Mouse (Mus musculus) macrophage (primary cell): ENCODE data around the gene Zfp651. TPM values are rescaled to one million over a fixed set of nuclear protein-coding genes. Genes with fewer than 3 reads are reported as not detected.

Experiments used
- H3K27ac ChIP-seq: fragments of 350-480 bp; formaldehyde crosslinking; 2 replicates; pipeline ENCODE4 v1.9.0; 2021
- H3K36me3 ChIP-seq: fragments of 350-480 bp; formaldehyde crosslinking; 2 replicates; pipeline ENCODE4 v1.9.0; 2021; ENCODE audit errors: inconsistent target
- H3K4me3 ChIP-seq: fragments of 350-480 bp; formaldehyde crosslinking; 2 replicates; pipeline ENCODE4 v1.9.0; 2021; ENCODE audit errors: inconsistent target
- H3K79me2 ChIP-seq: fragments of 350-480 bp; formaldehyde crosslinking; 2 replicates; pipeline ENCODE4 v1.9.0; 2021; ENCODE audit errors: inconsistent target
- WGBS: methylation state at CpG from one replicate; pipeline ENCODE4 v1.1.7; 2026; ENCODE audit warnings: inconsistent platforms; ENCODE audit not compliant: missing documents; 5-methylcytosine and 5-hydroxymethylcytosine counted together
- polyA plus RNA-seq: library from polyadenylated mRNA; stranded (reverse); fragments of 250-400 nt; gene quantifications from 3 replicates; pipeline ENCODE4 v1.2.4, GENCODE M21; 2018; ENCODE audit warnings: inconsistent platforms

Zfp651 gene
- polyA plus RNA-seq, 1 experiment from 2014 or later = 0.36 TPM

DNA sequence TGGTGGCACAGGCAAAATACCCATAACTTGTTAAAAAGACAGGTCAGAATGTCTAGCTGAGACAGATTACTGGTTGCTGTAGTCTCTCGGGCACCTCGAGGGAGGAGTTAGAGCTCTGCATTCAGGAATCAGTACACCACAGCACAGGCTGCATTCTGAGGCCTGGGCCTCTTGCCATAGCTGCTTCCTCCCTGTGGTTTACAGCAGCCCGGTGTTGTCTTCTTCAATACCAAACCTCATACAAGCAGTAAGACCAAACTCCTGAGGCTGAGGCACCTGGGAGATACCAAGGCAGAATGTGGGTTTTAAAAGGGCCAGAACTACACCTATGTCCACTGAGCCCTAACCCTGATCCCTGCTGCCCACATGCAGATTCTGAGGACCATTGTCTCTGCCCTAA lies 1.7 kb upstream of the Zfp651 start:
- H3K79me2 ChIP-seq = no peaks in the 10 kb centered on the region
- no peak overlapping the region for H3K27ac ChIP-seq
- H3K36me3 ChIP-seq = peaks cover 41% of the 10 kb centered on the region
- H3K4me3 ChIP-seq = no peak overlapping the region
- whole genome bisulfite sequencing = 7% methylated on average over 3 of the region's 3 CpGs

- 74% methylated on average over 10 of the region's 10 CpGs for WGBS
- H3K36me3 ChIP-seq = peaks cover 34% of the 10 kb centered on the region
- H3K79me2 ChIP-seq = no peaks in the 10 kb centered on the region
- no peak overlapping the region for H3K27ac ChIP-seq
- H3K4me3 ChIP-seq = no peak overlapping the region
Measured at GRCm38 (mm10) chr9:121757835-121758814, 1.0 kb upstream of the Zfp651 start.

DNA sequence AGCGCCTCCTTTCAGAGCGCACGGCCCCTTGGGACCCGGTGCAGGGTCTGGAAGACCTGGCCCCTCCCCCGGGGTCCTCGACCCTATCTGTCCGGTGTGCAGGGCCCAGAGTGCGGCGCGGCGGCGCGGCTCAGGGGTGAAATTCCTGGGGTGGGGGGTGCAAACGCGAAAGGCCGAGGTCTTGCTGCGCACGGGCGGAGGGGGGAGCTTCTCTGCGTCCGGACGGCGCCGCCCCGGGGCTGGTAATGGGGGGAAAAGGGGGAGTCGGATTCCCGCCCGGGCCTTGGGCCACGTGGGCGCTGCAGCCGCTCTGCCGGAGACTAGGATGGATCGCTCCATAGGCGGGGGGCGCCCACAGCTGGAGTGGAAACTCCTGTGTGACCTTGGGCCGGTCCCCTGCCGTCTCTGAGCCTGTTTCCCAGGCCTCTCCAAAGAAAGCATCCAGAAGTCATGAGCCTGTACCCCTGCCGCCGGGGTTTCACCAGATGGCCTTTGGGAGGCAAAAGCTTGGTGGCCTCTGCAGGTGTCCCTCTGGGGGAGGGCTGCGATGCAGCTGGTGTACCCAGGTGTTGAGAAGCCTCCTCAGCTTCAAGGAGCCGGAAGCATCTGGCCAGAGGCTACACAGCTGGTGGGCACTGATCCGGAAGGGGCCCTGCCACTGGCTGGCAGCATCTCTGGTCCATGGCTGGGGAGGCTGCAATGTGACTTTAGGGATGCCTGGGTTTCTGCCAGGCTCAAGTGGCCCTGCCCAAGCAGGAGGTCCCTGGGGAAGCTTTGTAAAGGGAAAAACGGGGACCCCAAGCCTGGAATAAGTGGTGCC lies 1.4 kb downstream of the Zfp651 start:
- no peaks in the 10 kb centered on the region for H3K79me2 ChIP-seq
- peaks cover 13% of the 10 kb centered on the region; the same call in 1 of the 2 replicates for H3K36me3 ChIP-seq
- H3K4me3 ChIP-seq = no peak overlapping the region
- 2% methylated on average over 43 of the region's 43 CpGs for WGBS
- no peak overlapping the region for H3K27ac ChIP-seq

DNA sequence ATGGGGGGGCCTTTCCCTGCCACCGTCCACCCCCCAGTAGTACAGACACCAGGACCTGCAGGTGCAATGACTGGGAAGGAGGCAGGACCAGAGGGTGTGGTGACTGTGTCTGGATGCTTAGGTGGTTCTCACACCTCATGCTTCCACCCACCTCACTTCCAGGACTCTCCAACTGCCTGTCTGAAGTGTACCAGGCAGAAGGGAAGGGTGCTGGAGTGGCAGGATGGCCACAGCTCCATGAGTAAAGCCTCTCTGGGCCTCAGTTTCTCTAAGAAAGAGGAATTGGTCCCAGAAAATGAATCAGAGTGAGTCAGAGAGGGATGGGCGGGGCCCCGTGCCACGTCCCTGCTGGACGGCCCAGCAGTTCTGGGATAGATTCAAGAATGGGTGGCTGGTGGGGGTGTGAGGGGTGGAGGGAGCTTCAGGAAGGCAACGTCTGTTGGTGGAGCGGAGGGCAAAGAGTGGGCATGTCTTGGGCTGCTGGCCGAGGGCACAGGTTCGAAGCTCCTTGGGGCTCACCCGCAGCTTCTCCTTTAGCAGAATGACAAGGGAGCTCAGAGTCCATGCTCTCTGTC lies 2.0 kb downstream of the Zfp651 start:
- Histone ChIP-seq H3K79me2 (no peaks in the 10 kb centered on the region), H3K27ac (no peak overlapping the region), H3K4me3 (no peak overlapping the region), H3K36me3 (peaks cover 6% of the 10 kb centered on the region; the same call in 1 of the 2 replicates)
- WGBS = 71% methylated on average over 9 of the region's 10 CpGs

DNA sequence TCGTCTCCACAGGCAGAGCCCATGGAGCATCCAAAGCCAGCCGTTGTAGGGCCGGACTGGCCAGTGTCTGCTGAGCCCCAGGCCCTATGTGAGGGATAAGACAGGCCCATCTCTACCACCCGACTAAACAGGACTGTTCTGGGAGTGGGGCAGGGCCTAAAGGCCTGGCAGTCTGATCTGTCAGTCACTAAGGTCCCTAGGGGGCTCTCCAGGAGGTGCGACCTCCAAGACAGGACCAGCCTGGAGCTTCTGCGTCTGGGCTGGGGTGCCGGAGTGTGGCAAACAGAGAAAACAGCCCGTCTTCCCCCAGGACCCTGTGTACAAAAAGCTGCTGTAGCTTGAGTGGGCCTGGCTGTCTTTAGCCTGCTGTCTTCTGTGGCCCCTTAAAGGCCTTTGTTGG lies 2.7 kb downstream of the Zfp651 start:
- H3K36me3 ChIP-seq = peaks cover 2% of the 10 kb centered on the region; the same call in 1 of the 2 replicates
- no peak overlapping the region for H3K4me3 ChIP-seq
- H3K79me2 ChIP-seq = no peaks in the 10 kb centered on the region
- no peak overlapping the region for H3K27ac ChIP-seq
- 91% methylated on average over 8 of the region's 8 CpGs for WGBS

DNA sequence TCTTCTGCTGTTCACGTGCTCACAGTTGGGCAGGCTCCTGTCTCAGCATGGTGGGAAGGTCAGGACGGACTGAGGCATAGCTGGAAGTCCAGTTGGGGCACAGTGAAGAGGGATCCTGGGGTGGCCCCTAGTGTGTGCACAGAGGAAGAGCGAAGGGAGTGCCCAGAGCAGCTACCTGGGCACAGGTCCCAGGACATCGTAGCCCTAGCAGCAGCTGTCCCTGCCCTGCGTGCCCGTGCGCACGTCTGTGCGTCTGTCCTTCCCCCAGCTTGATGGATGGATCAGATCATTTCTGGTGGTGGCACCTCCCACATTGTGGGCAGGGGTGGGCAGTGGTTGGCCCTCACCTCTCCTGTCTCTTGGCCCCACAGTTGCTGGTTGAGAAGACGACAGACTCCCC lies 3.1 kb downstream of the Zfp651 start:
- WGBS = 93% methylated on average over 10 of the region's 10 CpGs
- H3K27ac ChIP-seq = no peak overlapping the region
- no peaks in the 10 kb centered on the region for H3K79me2 ChIP-seq
- no peak overlapping the region for H3K4me3 ChIP-seq
- H3K36me3 ChIP-seq = no peaks in the 10 kb centered on the region

- no peak overlapping the region for H3K27ac ChIP-seq
- no peak overlapping the region for H3K4me3 ChIP-seq
- H3K79me2 ChIP-seq = no peaks in the 10 kb centered on the region
- no peaks in the 10 kb centered on the region for H3K36me3 ChIP-seq
- WGBS = 91% methylated on average over 21 of the region's 25 CpGs
Measured at GRCm38 (mm10) chr9:121762761-121763160, 3.6 kb downstream of the Zfp651 start.

DNA sequence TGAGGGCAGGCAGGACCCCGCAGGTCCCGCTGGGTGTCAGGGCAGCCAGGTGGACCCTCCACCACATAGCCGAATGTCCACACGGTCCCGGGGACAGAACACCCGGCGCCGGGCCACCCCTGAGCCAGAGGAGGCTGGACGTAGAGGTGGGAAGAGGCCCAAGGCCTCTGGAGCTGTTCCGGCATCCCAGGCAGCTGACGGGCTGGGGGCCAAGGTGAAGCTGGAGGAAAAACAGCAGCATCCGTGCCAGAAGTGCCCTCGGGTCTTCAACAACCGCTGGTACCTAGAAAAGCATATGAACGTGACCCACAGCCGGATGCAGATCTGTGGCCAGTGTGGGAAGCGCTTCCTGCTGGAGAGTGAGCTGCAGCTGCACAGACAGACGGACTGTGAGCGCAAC lies 4.6 kb downstream of the Zfp651 start:
- no peak overlapping the region for H3K4me3 ChIP-seq
- H3K36me3 ChIP-seq = no peaks in the 10 kb centered on the region
- H3K79me2 ChIP-seq = no peaks in the 10 kb centered on the region
- 90% methylated on average over 16 of the region's 19 CpGs for WGBS
- H3K27ac ChIP-seq = no peak overlapping the region

DNA sequence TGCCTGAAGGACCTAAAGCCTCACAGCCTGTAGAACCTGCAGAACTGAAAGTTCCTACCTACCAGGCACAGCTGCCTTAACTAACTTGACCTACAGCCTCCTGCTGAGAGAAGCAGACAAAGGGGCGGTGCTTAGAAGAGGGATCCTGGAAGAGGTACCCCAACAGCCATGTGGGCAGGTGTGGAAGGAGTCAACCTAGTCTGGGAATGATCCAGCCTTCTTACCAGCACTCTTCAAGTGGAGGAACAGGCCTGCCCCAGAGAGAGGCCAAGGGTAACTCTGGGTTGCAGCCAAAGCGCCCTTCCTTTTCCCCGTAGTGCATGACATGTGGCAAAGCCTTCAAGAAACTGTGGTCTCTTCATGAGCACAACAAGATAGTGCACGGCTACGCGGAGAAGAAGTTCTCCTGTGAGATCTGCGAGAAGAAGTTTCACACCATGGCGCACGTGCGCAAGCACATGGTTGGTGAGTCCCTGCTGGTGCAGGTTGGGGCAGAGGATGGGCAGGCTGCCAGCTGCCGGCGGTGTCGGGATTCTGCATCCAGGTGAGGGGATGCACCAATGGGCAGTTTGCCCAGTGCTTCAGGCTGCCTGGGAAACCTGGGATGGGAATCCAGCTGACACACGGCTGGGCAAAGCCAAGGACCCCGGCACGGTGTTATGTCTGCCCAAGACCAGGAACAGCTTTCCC lies 6.2 kb downstream of the Zfp651 start:
- H3K4me3 ChIP-seq = no peak overlapping the region
- WGBS = 53% methylated on average over 16 of the region's 16 CpGs
- no peak overlapping the region for H3K27ac ChIP-seq
- H3K36me3 ChIP-seq = no peaks in the 10 kb centered on the region
- H3K79me2 ChIP-seq = no peaks in the 10 kb centered on the region

GRCm38 (mm10) chr9:121772412-121772811 lies 13.3 kb downstream of the Zfp651 start:
- H3K27ac ChIP-seq = no peak overlapping the region
- no peaks in the 10 kb centered on the region for H3K36me3 ChIP-seq
- WGBS = 83% methylated on average over 5 of the region's 5 CpGs
- H3K79me2 ChIP-seq = no peaks in the 10 kb centered on the region
- no peak overlapping the region for H3K4me3 ChIP-seq

GRCm38 (mm10) chr9:121775951-121776350 lies 16.8 kb downstream of the Zfp651 start:
- Histone ChIP-seq H3K79me2 (no peaks in the 10 kb centered on the region), H3K4me3 (no peak overlapping the region), H3K36me3 (no peaks in the 10 kb centered on the region), H3K27ac (no peak overlapping the region)
- WGBS = 81% methylated on average over 10 of the region's 10 CpGs

DNA sequence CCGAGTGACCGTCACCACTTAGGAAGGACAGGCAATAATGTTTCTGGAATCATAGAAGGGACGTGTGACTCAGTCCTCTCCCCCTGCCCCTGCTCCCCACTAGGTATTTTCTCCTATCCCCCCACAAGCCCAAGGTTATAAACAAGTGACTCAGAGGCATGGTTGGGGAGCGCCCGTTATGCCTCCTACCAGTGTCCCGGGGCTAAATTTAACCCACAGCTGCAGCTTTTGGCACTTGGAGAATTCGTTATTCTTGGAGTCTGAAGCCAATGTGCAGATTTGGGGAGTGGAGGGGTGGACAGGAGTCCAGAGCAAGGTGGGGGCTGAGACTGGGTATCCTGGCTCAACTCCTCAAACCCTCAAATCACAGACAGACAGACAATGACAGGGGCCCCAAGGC lies 17.4 kb downstream of the Zfp651 start:
- Histone ChIP-seq H3K36me3 (no peaks in the 10 kb centered on the region), H3K79me2 (no peaks in the 10 kb centered on the region), H3K4me3 (no peak overlapping the region), H3K27ac (no peak overlapping the region)
- 83% methylated on average over 7 of the region's 7 CpGs for WGBS

- WGBS = 15% methylated on average over 30 of the region's 30 CpGs
- Histone ChIP-seq H3K36me3 (no peaks in the 10 kb centered on the region), H3K4me3 (no peak within 1 kb of the TSS), H3K27ac (no peak within 1 kb of the TSS), H3K79me2 (no peaks in the 10 kb centered on the region)
Measured at GRCm38 (mm10) chr9:121777484-121778065, 18.4 kb downstream of the Zfp651 start, which contains the start of gene Klhl40. Gene Klhl40, plus strand, starts transcription at chr9:121777607.
